Mouse (Mus musculus) ES-CJ7 (cell line): ENCODE results near the gene Dido1.

ENCODE experiments used
- DNase-seq: peaks from one replicate; pipeline ENCODE4 v3.0.0; 2011; ENCODE audit warnings: low read depth, low spot score

The Dido1 gene

DNA sequence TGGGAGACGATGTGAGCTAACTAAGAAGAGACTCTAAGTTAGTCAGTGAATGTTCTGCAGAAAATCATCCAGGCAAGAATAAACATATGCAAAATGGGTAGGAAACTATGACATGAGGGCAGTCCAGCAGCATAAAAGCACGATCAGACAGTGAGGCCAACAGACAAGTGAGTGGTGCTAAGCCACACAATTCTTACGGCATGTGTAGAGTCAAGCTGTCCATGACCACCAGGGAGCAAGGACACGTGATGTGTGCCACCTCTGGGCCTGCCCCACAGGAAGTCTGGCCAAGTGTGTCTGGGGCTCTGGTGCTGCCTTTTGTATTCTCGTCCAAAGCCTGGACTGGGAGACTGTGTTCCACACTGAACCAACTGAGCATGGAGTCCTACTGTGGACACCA lies 20.0 kb downstream of the Dido1 start:
- DNase-seq, result no peak

DNA sequence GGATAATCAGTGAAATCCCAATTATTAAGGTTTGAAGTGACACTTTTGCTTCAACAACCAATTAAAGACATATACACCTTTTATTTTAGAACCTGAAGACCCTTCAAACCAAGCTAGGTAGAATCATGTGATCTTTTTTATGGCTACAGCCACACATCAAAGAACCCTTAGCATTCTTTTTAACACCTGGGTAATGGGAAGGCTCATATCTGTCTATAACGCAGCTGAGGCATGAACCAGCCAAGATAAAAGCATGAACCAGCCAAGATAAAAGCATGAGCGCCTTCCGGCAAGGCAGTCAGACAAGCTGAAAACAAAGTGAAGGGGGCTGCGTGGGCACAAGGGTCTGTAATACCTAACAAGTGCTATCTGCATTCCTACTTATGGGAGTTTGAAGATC lies 25.8 kb downstream of the Dido1 start:
- DNase-seq, result no peak

GRCm38 (mm10) chr2:180683524-180683923 lies 26.3 kb downstream of the Dido1 start:
- DNase-seq, result no peak

- DNase-seq, result peak; percentile 30
Observed at GRCm38 (mm10) chr2:180681225-180681624, 28.6 kb downstream of the Dido1 start.

- DNase-seq, result peak; percentile 92
Observed at GRCm38 (mm10) chr2:180678609-180679140, 31.1 kb downstream of the Dido1 start.

- DNase-seq, result no peak
Observed at GRCm38 (mm10) chr2:180676706-180677105, 33.1 kb downstream of the Dido1 start.

GRCm38 (mm10) chr2:180662008-180662407 lies 47.8 kb downstream of the Dido1 start:
- DNase-seq, result no peak

DNA sequence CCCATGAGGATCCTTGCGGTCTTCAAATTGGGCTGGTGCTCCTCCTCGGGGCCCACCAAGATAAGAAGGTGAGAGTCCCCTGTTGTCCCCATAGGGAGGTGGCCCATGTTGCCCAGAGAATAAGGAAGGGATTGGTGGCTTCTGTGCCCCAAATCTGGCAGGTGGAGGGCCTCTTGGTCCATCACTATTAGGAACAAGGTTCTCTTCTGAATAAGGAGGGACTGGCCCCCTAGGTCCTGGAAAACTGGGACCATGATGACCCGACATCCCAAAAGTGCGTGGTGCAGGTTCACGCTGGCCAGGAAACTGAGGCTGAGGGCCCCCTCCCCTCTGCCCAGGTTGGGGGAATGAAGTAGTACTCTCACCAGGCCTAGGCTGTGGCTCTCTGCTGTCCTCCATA lies 49.3 kb downstream of the Dido1 start:
- no peak for DNase-seq

GRCm38 (mm10) chr2:180659353-180660150 lies 50.2 kb downstream of the Dido1 start:
- no peak for DNase-seq

DNA sequence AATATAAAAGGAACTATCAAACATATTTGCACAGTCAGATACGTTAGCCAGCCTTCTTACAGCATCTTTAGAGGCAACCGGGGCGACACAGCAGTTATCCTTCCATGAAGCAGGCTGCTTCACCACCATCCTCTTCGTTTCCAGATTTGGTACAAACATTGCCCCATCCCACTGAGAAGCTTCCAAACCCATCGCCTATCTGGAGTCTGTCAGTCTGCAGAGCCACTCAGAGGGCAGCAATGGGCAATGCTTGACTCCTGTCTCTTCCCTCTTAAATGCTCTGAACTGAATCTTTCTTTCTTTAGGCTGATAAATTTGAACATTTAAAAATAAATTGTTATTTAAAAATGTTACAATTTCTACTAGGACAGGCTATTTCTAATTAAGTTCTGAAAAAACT lies 51.4 kb downstream of the Dido1 start:
- DNase-seq, result no peak

- DNase-seq, result peak; percentile 88
Observed at GRCm38 (mm10) chr2:180657394-180658013, 52.3 kb downstream of the Dido1 start.

DNA sequence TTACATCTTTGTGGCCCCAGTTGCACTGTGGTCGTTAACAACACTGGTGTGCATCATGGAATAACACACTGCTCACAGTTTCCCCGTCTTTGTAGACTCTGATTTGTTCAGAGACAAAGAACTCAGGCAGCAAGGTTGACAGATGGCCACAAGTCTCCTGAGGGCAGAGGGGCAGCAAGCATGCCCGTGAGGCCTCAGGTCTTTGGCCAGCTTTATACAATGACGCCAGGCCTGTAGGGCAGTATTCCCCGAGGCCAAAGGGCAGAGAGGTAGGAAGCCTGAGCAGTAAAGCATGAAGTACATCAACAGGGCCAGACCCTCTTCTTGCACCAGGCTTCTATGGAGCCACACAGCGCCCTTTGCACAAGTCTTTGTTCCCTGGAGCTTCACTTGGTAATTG lies 54.6 kb downstream of the Dido1 start:
- DNase-seq, result no peak

- no peak for DNase-seq
Observed at GRCm38 (mm10) chr2:180654666-180655065, 55.1 kb downstream of the Dido1 start.

- peak; percentile 33 for DNase-seq
Observed at GRCm38 (mm10) chr2:180646841-180647240, 63.0 kb downstream of the Dido1 start.

GRCm38 (mm10) chr2:180643626-180644025 lies 66.2 kb downstream of the Dido1 start:
- no peak for DNase-seq

GRCm38 (mm10) chr2:180642555-180643260 lies 67.1 kb downstream of the Dido1 start, which contains the start of gene Tcfl5:
Tcfl5 (minus strand) TSS chr2:180642708.
- DNase-seq, result peak; percentile 52

DNA sequence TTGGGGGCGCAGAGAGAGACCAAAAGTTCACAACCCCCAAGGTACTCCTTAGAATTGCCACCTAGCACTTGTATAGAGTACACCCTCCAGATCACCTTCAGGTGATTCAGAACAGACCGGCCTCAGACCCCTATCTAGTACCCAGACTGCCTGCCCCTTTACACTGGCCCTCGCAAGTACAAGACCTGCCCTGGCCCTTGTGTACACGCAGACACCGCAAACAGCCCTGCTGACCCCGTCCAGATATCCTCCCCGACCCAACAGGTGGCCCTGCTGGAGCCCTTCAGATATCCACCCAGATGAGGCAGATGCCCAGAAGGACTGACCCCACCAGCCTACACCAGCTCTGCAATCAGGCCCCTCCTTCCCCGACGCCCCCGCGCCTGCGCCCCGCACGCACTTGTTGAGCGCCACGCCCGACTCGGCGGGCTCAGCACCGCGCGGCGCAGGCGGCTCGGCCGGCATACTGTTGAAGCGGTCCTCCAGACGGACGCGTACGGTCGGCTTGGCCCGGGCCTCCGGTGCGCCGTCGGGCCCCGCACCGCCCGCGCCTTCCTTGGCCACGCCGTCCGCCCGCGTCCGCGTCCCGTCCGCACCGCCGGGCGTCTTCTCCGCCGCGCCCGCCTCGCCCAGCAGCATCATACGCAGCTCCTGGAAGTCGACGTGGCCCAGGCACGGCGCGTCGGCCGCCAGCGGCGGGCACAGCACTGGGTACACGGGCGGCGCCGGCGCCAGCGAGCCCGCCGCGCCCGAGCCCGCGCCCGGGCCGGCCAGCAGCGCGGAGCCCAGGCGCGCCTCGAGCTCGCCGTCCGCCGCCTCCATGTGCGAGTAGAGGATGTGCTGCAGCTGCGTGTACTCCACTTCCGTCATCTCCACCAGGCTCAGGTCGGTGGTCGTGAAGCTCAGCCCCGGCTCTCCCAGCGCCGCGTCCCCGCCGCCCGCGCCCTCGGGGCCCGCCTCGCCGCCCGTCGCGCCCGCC lies 67.9 kb downstream of the Dido1 start:
- peak; percentile 40 for DNase-seq

- DNase-seq, result no peak
Observed at GRCm38 (mm10) chr2:180611882-180612281, 97.9 kb downstream of the Dido1 start.

DNA sequence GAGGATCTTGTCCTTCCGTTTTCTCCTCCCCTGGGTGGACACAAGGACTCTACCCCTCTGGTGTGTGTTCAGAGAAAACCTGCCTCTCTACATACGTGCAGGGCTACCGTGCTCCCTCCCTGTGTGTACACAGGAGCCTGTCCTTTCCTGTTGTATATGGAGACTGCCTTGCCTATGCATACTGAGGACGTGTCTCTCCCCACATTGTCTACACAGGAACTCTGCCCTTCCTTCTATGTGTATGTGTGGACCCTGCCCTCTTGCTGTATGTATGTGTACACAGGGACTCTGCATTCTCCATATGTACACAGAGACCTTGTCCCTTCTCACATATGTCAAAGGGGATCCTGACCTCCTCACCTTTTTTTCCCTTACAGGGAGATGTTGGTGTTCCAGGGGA lies 99.5 kb downstream of the Dido1 start:
- DNase-seq, result no peak
